Mouse (Mus musculus) liver, embryonic 16.5 days (tissue): ENCODE measurements around the gene Ccl22. TPM values are rescaled to one million over a fixed set of nuclear protein-coding genes. Genes with fewer than 3 reads are reported as not detected.

Experiments
- ATAC-seq: fragments of 200-750 bp; cut with Nextera tagmentation; 2 replicates; pipeline ENCODE4 v1.8.0; 2017; ENCODE audit warnings: low read depth, mild to moderate bottlenecking, moderate number of reproducible peaks, moderate library complexity
- H3K27ac ChIP-seq: fragments of 300-500 bp; sonication (generic); 2 replicates; pipeline ENCODE4 v1.5.1; 2014; ENCODE audit warnings: mild to moderate bottlenecking, low read length
- H3K27me3 ChIP-seq: fragments of 300-500 bp; sonication (generic); 2 replicates; pipeline ENCODE4 v1.6.1; 2014; ENCODE audit warnings: low read depth, low read length, mixed read lengths; ENCODE audit not compliant: control insufficient read depth, insufficient read depth
- H3K36me3 ChIP-seq: fragments of 300-500 bp; sonication (generic); 2 replicates; pipeline ENCODE4 v1.6.1; 2014; ENCODE audit warnings: mild to moderate bottlenecking; ENCODE audit not compliant: control insufficient read depth, insufficient read depth
- H3K4me1 ChIP-seq: fragments of 300-500 bp; sonication (generic); 2 replicates; pipeline ENCODE4 v1.6.1; 2014; ENCODE audit warnings: low read depth, low read length, mixed read lengths; ENCODE audit not compliant: control insufficient read depth
- H3K4me2 ChIP-seq: fragments of 300-500 bp; sonication (generic); 2 replicates; pipeline ENCODE4 v1.6.1; 2014; ENCODE audit warnings: low read depth, low read length, mixed read lengths
- H3K4me3 ChIP-seq: fragments of 300-500 bp; sonication (generic); 2 replicates; pipeline ENCODE4 v1.5.1; 2014; ENCODE audit warnings: low read depth, mild to moderate bottlenecking, low read length
- H3K9ac ChIP-seq: fragments of 300-500 bp; sonication (generic); 2 replicates; pipeline ENCODE4 v1.6.1; 2014; ENCODE audit warnings: low read depth, low read length
- H3K9me3 ChIP-seq: fragments of 300-500 bp; sonication (generic); replicated peaks from 2 replicates; pipeline ENCODE4 v1.6.1; 2016; ENCODE audit warnings: low read length; ENCODE audit not compliant: control insufficient read depth
- WGBS: fragments of 180-500 bp; shearing (Covaris S2); extraction: QIAGEN DNeasy Blood & Tissue Kit; methylation state at CpG from one replicate; pipeline ENCODE4 v1.1.7; 2014; ENCODE audit not compliant: insufficient replicate concordance; 5-methylcytosine and 5-hydroxymethylcytosine counted together
- polyA plus RNA-seq: library from polyadenylated mRNA; unstranded; fragments of >200 nt; fragmentation: Nextera tagmentation; extraction: Ambion mirVana; gene quantifications from 2 replicates; pipeline ENCODE4 v1.2.1, GENCODE M21; 2015

Gene Ccl22
- polyA plus RNA-seq, 1 experiment from 2014 or later, result 0.27 TPM

DNA sequence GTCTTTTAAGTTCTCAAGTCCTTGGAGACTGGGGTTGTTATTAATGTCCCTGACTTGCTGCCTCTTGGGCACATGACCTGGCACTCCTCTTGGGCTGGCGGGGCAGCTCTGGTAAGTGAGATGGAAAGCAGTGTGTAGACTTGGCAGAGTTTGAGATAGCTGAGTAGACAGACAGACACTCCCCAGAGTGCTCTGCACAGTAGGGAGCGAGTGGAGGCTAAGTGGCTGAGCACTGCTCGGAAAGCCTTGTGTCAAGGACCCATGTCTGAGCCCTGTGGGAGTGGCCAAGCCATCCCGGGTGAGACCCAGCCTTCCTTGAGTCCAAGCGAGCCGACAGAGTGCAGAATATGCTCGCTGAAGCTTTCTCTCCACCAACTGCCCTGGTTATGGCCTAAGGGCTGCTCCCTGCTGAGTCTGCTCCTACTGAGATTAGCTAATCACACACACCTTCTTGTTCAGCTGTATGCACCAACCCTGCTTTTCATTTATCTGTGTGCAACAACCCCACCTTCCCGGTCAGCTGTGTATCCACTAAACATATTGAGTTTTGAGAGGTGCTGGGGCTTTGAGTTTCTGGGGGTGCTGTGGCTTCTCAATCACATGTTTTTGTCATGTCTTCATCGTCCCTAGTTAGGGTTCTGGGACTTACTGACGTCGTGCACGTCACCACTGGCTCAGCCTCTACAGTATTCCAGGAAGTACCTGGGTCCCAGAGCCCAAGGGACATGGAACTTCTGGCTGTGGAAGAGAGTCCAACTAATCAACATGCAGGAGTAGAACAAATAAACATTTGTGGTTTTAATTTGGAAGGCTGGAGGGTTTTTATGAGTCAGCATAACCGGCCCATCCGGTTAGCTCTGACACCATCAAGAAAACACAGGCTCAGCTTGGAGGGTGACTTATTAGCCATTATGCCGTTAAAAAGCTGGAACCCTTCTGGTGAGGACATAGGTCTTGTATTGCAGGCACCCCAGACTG lies 42.4 kb downstream of the Ccl22 start:
- H3K9ac ChIP-seq, result peak overlapping the region; percentile 57
- peak overlapping the region; percentile 30 for H3K4me3 ChIP-seq
- H3K4me2 ChIP-seq, result peak overlapping the region; percentile 60
- H3K36me3 ChIP-seq, result no peaks in the 10 kb centered on the region
- H3K27me3 ChIP-seq, result no peaks in the 10 kb centered on the region
- 26% methylated on average over 15 of the region's 15 CpGs for WGBS
- peak; percentile 96 for ATAC-seq
- H3K9me3 ChIP-seq, result no peaks in the 10 kb centered on the region
- H3K27ac ChIP-seq, result peak overlapping the region; percentile 99
- H3K4me1 ChIP-seq, result peaks cover 48% of the 10 kb centered on the region

DNA sequence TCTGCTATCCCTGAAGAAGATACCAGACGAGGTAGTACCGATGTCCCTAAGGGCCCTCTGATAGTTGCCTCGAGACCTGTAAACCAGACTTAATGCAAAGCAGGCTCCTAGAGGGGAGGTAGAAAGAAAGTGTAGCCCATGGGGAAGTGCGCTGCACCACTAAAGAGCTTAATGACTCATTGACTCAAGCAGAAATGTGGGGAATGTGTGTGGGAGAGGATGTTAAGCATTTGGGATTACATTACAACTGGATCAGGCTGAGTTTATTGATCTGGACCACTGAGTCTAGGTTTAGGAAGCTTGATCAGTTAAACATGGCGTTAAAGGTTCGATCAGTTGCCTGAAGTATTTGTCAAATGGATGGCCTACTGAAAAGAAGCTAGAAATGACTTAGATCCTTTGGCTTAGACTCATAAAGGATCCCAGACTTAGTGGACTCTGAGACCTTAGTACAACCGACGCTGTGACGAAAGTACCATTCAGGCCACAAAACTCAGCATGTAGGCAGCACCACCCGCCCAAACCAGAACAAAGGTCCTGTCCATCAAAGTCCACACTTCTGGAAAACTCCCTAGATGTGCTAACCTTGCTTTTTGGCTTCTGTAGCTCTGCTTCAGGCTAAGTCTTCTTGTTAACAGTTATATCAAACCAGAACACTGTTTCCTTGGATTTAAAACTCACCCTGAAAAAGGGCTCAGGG lies 44.0 kb downstream of the Ccl22 start:
- WGBS, result 78% methylated on average over 10 of the region's 10 CpGs
- no peak for ATAC-seq
- H3K4me2 ChIP-seq, result no peak overlapping the region
- no peaks in the 10 kb centered on the region for H3K36me3 ChIP-seq
- H3K9me3 ChIP-seq, result no peaks in the 10 kb centered on the region
- no peaks in the 10 kb centered on the region for H3K27me3 ChIP-seq
- H3K27ac ChIP-seq, result no peak overlapping the region
- H3K9ac ChIP-seq, result no peak overlapping the region
- H3K4me1 ChIP-seq, result peaks cover 50% of the 10 kb centered on the region
- H3K4me3 ChIP-seq, result no peak overlapping the region

DNA sequence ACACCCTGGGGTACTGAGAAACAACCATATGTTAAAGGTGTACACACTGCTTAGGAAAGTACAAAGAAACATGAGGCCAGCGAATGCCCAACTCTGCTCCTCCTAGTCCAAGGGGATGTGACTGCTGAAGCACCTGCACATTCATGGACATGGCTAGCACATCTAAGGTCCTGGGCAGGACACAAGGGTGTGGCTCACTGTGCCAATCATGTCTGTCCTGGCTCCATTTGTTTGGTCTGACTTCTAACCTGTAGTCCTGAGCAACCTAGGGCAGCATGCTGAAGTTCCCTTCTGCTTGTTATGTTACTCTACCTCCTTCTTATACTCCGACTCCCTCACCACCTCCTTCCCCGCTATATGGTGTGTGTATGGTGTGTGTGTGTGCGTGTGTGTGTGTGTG lies 49.0 kb downstream of the Ccl22 start:
- H3K36me3 ChIP-seq, result no peaks in the 10 kb centered on the region
- H3K9ac ChIP-seq, result no peak overlapping the region
- WGBS, result 80% methylated on average over 4 of the region's 4 CpGs
- ATAC-seq, result peak; percentile 58; the same call in 1 of the 2 replicates
- H3K27me3 ChIP-seq, result no peaks in the 10 kb centered on the region
- H3K27ac ChIP-seq, result no peak overlapping the region
- no peak overlapping the region for H3K4me2 ChIP-seq
- peaks cover 14% of the 10 kb centered on the region for H3K4me1 ChIP-seq
- no peaks in the 10 kb centered on the region for H3K9me3 ChIP-seq
- H3K4me3 ChIP-seq, result no peak overlapping the region

DNA sequence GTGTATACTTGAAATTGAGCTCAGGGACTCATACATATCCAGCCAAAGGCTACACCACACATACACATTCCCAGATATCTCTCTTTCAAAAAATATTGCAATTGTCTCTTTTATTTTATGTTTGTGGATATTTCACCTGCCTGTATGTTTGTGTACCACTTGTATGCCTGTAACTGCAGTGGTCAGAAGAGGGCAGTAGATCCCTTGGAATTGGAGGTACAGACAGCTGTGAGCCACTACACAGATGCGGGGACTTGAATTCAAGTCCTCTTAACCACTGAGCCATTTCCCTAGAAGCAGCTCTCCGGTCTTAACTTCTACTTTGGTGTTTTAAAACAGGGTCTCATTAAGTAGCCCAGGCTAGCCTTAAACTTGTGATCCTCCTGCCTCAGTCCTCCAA lies 49.4 kb downstream of the Ccl22 start:
- Histone ChIP-seq H3K36me3 (no peaks in the 10 kb centered on the region), H3K4me1 (peaks cover 10% of the 10 kb centered on the region), H3K9ac (no peak overlapping the region), H3K4me2 (no peak overlapping the region), H3K27ac (no peak overlapping the region), H3K4me3 (no peak overlapping the region), H3K27me3 (no peaks in the 10 kb centered on the region), H3K9me3 (no peaks in the 10 kb centered on the region)
- peak; percentile 54 for ATAC-seq
- WGBS, result 76% methylated on average over 2 of the region's 2 CpGs

DNA sequence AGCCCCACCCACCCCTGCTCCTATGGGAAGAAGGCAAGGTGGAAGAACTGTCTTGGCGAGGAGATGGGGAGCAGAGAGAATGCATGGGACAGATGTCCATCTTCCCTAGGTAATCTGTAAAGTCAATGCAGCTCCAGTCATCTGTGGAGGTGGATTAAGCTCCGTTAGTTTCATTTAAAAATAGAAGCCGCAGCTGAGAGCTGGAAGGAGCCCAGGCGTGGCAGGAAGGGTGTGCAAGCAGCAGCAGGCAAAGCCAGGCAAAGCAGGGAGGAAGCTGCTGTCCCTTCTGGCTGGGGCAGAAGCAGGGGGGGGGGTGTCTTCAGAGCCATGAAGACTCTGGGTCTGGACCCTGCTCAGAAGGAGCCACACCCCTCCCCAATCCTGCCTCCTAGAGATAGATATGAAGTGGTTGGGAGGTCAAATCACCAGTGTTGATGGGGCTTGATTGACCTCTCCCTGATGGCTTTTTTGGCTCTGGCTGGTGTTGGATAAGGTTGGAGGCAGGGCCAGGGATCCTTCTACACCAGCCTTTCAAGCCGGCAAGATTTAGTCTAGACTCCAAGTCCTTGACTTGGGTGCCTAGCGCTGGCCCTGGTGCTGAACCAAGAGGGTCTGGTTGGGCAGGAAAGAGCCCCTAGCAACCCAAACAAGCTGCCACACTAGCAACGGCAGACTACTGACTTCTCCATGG lies 55.0 kb downstream of the Ccl22 start:
- H3K4me3 ChIP-seq, result no peak overlapping the region
- H3K9ac ChIP-seq, result no peak overlapping the region
- no peak overlapping the region for H3K27ac ChIP-seq
- no peaks in the 10 kb centered on the region for H3K36me3 ChIP-seq
- H3K9me3 ChIP-seq, result no peaks in the 10 kb centered on the region
- 35% methylated on average over 7 of the region's 7 CpGs for WGBS
- no peak for ATAC-seq
- H3K4me1 ChIP-seq, result peaks cover 5% of the 10 kb centered on the region
- no peak overlapping the region for H3K4me2 ChIP-seq
- H3K27me3 ChIP-seq, result peaks cover 14% of the 10 kb centered on the region

Other genes with a start within 250 kb of the Ccl22 start
- gene Cpne2, start 212.6 kb upstream of the Ccl22 start, polyA plus RNA-seq, result 2.2 and 2.5 TPM in 2 replicates
- gene Rspry1, start 143.7 kb upstream of the Ccl22 start, polyA plus RNA-seq, result 14.4 TPM in 2 replicates
- 24.6 and 26.2 TPM in 2 replicates for gene Fam192a, start 143.6 kb upstream of the Ccl22 start, polyA plus RNA-seq
- 19.0 and 19.5 TPM in 2 replicates for gene Arl2bp, start 79.0 kb upstream of the Ccl22 start, polyA plus RNA-seq
- 0.42 and 0.96 TPM in 2 replicates for gene Pllp, start 49.3 kb upstream of the Ccl22 start, polyA plus RNA-seq
- gene Cx3cl1, start 26.4 kb downstream of the Ccl22 start, polyA plus RNA-seq, result 0.47 and 0.71 TPM in 2 replicates
- gene Ccl17, start 64.9 kb downstream of the Ccl22 start, polyA plus RNA-seq, result not detected in 2 replicates
- 55.3 and 61.8 TPM in 2 replicates for gene Coq9, start 92.7 kb downstream of the Ccl22 start, polyA plus RNA-seq
- gene Ciapin1, start 92.8 kb downstream of the Ccl22 start, polyA plus RNA-seq, result 37.5 TPM in 2 replicates
- gene Polr2c, start 111.9 kb downstream of the Ccl22 start, polyA plus RNA-seq, result 65.7 and 67.0 TPM in 2 replicates
- gene Dok4, start 130.7 kb downstream of the Ccl22 start, polyA plus RNA-seq, result 7.8 and 9.4 TPM in 2 replicates
- gene Ccdc102a, start 172.5 kb downstream of the Ccl22 start, polyA plus RNA-seq, result 1.4 and 1.6 TPM in 2 replicates
- gene Adgrg5, start 178.1 kb downstream of the Ccl22 start, polyA plus RNA-seq, result 0.37 and 0.39 TPM in 2 replicates
- 45.0 and 50.6 TPM in 2 replicates for gene Adgrg1, start 229.2 kb downstream of the Ccl22 start, polyA plus RNA-seq